Mouse (Mus musculus): ENCODE results near the gene Plcb1. TPM values are rescaled to one million over a fixed set of nuclear protein-coding genes. Genes with fewer than 3 reads are reported as not detected.

Gene Plcb1
- total RNA-seq, 2 experiments from 2014 or later, result 152 to 156 TPM

DNA sequence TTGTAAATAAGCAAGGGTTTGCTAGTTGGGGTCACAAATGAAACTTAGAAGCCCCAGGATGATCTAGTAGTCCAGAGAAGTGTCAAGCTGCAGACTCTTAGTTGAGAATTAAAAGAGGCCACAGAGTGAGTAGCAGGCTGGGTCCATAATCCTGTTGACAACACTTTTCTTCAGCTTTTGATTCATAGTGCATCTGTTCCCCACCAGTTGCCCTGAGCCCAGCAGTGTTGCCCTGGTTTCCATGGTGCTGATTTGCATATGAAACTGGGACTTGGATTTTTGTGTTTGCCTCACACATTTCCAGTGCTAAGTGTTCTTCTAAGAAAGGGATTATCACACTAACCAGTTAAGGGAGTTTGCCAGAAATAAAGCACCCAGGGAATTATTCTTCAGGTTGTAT is 143.6 kb downstream of the Plcb1 start:
- DNase-seq (ENCODE audit: low spot score in 2 of 2), result peak; percentile 44 to 77
- Histone ChIP-seq H3K27ac (peak overlapping the region; percentile 76), H3K4me3 (no peak overlapping the region)
- TF ChIP-seq CTCF (conservative IDR thresholded peaks at IDR 0.05), result no peak

DNA sequence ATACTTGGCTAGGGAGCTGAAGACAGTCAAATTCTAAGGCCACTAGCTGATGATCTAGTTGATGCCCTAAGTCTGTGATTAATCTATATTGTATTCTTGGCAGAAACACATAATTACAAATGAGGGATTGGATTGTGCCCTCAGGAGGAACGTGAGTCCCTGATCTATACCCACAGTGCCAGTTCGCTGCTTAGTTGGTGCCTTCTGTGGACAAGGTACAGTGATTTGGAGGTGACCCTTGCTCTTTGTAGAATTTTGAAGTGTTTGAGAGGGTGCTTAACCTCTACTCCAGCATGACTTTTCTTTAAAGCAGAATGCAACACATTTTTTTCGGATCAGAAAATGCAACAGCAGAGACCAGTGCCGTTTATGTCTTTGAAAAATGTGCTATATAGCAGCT is 145.1 kb downstream of the Plcb1 start:
- no peak overlapping the region for H3K4me3 ChIP-seq
- no peak for DNase-seq (ENCODE audit: low spot score in 2 of 2)
- no peak for TF ChIP-seq CTCF (conservative IDR thresholded peaks at IDR 0.05)
- peak overlapping the region; percentile 76 for H3K27ac ChIP-seq

DNA sequence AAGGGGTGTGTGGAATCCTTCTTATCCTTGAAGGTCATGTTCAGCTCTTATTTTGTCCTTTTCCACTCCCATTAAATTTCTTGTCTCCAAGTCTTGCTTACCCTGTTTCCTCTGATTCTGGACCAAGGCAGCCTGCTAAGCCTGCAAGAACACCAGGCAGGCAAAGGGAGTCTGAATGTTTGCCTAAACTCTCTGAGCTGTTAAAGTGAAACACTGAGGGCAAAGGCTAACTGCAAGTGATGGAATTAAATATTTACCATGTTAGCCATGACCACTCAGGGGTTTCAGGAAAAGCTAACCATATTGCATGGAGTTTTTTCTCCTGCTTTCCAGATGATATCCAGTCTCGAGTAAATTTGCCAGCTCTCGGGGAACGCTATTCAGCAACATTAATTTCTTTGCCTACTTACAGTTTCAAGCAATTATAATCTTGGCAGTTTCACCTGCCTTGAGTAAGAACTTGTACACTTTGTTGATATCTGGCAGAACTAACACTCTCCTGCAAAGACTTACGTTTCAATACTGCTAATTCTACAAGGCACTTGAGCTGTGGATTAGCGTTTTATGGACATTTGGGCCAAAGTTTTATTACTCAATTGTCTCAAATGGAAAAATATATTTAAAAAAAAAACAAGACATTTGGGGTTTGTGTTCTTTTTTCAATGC is 146.0 kb downstream of the Plcb1 start:
- no peak for DNase-seq (ENCODE audit: low spot score in 2 of 2)
- H3K4me3 ChIP-seq, result no peak overlapping the region
- peak overlapping the region; percentile 76; the same call in 1 of the 2 replicates for H3K27ac ChIP-seq
- TF ChIP-seq CTCF (conservative IDR thresholded peaks at IDR 0.05), result no peak

DNA sequence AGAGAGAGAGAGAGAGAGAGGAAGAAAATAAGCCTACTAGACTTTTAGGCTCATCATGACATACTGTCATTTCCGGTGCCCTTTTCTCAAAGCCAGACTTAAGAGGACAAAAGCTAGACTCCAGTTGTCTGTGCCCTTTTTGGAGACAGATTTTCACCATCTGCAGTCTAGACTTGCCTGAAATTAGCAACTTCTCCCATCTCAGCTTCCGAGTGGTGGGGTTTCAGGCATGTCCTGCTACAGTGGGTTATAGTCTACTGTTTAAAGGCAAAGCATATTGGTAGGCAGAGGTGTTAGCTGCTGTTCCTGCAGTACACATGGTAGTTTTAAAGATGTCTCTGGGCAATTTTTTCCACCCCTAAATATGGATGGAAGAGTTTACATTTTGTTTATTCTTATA is 149.6 kb downstream of the Plcb1 start:
- H3K4me3 ChIP-seq, result no peak overlapping the region
- no peak for TF ChIP-seq CTCF (conservative IDR thresholded peaks at IDR 0.05)
- H3K27ac ChIP-seq, result no peak overlapping the region
- DNase-seq (ENCODE audit: low spot score in 2 of 2), result no peak

DNA sequence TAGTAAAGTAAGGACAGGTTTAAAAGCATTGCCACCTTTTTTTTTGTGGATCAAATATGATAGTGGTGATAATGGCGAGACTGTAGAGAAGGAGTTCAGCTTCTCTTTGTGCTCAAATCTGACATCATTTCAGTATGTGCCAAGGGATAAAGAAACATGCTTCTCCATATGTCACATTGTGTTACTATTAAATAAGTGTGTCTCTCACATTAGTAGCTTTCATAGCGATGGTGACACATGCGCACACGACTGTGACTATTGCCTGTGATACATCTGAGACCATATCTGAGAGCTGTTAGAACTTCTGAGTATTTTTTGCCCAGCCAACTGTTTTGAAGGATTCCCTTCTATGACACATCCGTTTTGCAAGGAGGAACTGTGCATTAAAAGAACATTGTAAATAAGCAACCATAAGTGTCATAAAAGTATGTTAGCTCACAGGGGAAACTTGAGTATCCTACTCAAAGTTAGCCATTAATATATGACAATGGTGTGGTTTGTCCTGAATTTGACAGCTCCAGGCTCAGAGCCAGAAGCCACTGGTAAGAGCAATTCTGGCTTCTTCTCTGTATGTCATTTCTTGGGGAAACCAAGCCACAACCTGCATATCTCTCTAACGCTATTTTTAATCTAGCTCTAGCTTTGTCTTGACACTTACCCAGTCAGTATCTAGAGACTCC is 150.2 kb downstream of the Plcb1 start:
- H3K4me3 ChIP-seq, result no peak overlapping the region
- 0 out of 2 replicates have a peak overlapping the region, but pooled peaks have one; percentile 3 for H3K27ac ChIP-seq
- no peak for TF ChIP-seq CTCF (conservative IDR thresholded peaks at IDR 0.05)
- no peak for DNase-seq (ENCODE audit: low spot score in 2 of 2)

DNA sequence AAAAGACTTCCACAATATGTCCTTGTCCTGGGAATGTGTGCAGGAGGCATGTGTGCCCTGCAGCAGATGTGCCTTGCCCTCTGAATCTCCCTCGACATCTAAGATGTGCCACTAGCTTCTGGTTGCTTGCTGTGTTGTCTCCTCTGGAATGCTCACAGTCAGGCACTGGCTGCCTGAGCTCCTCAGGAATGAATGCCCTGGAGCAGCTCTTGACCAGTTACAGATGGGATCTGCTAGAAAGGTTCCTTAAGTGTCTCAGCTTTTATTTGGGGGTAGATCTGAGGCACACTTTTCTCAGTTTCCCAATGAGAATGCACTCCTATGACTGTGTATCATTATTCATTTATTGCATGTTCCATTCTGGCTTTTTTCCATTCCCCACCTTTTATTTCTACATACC is 151.8 kb downstream of the Plcb1 start:
- no peak for DNase-seq (ENCODE audit: low spot score in 2 of 2)
- Histone ChIP-seq H3K27ac (no peak overlapping the region), H3K4me3 (no peak overlapping the region)
- TF ChIP-seq CTCF (conservative IDR thresholded peaks at IDR 0.05), result no peak

DNA sequence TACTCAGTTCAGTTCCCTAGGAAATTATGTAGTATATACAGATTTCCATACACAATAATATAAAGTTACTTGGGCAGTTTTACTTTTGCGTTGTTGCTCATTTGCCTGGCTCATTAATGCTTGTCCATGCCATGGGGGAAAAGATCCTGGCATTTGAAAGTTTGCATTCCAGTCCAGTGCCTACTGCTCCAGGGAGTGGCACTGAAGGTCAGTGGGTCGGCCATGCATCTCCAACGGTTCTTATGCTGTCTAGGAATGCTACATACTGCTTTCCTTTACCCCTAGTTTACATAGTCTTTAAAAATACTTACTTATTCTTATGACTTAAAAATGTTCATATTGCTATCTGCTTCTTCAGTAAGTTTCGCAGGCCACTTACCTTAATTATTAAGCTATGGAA is 156.2 kb downstream of the Plcb1 start:
- Histone ChIP-seq H3K4me3 (no peak overlapping the region), H3K27ac (no peak overlapping the region)
- no peak for TF ChIP-seq CTCF (conservative IDR thresholded peaks at IDR 0.05)
- no peak for DNase-seq (ENCODE audit: low spot score in 2 of 2)

DNA sequence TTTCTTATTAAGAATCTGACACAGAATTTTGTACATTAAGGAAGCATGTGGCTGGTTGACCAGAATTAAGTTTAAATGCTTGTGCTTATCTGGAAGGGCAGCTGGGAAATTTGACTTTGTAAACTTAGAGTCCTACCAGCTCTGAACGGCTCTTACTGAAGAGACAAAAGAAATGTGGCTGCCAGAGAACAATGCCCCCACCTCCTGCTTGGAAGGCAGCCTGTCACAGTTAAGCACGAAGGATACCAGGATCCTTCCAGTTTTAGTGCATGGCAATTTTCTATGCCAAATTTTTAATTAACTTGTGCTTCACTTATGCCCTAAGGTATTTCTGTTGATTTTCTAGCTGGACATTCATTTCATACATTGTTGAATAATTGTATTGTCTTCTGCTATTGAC is 157.1 kb downstream of the Plcb1 start:
- Histone ChIP-seq H3K4me3 (no peak overlapping the region), H3K27ac (no peak overlapping the region)
- no peak for DNase-seq (ENCODE audit: low spot score in 2 of 2)
- TF ChIP-seq CTCF (conservative IDR thresholded peaks at IDR 0.05), result no peak

DNA sequence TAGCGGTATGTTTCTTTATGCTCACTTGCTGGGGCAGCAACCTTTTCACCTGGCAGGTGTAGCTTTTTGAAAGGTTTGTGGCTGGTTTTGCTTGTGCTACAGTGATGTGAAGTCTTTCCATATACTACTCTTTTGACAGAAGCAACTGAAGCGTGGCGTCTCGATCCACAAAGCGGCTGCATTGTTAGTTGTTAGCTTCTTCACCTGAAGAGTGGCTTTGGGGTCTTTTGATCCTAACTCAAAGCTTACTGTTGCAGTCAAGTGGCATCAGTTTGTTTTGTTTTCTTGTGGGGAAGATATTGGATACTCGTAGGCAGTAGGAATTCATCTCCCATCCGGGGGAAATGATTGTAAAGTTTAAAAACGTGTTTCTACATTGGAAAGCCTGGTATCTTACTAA is 160.5 kb downstream of the Plcb1 start:
- no peak overlapping the region for H3K4me3 ChIP-seq
- no peak overlapping the region for H3K27ac ChIP-seq
- no peak for DNase-seq (ENCODE audit: low spot score in 2 of 2)
- no peak for TF ChIP-seq CTCF (conservative IDR thresholded peaks at IDR 0.05)

DNA sequence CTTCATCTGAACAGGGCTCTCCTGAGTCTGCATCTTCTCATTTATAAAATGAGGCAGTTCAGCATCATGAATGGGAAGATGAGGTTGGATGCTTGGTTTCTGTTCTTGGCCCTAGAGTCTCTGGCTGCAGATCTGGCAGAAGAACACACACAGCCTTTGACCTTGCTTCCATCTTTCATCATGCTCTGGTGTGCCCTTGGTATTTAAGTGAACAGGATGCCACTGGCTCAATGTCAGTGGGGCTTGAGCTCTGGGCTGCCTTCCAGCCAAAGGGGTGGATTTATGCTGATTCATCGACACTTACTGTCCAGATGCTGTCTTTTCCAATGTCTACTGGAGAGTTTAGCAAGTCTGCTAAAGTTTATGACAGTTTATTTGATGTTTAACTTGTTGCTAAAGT is 161.0 kb downstream of the Plcb1 start:
- Histone ChIP-seq H3K27ac (no peak overlapping the region), H3K4me3 (no peak overlapping the region)
- TF ChIP-seq CTCF (conservative IDR thresholded peaks at IDR 0.05), result no peak
- DNase-seq (ENCODE audit: low spot score in 2 of 2), result no peak

DNA sequence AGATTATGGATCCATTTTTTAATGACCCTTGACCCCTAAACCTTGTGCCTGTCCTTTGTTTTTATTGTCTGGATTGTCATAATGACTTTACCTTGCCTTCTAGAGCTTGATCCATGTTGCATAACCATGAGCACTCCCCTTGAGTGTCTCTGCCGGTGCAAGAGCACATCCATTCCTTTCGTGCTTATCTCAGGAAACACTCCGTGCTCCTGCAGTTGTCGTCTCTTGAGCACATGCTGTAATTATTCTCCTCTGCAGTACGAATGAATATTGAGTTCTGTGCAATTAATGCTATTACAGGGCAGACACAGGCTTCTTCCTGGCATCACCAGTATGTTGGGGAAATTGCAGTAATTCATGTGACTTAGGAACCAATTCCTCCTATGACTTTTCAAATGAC is 166.2 kb downstream of the Plcb1 start:
- TF ChIP-seq CTCF (conservative IDR thresholded peaks at IDR 0.05), result no peak
- DNase-seq (ENCODE audit: low spot score in 2 of 2), result no peak

DNA sequence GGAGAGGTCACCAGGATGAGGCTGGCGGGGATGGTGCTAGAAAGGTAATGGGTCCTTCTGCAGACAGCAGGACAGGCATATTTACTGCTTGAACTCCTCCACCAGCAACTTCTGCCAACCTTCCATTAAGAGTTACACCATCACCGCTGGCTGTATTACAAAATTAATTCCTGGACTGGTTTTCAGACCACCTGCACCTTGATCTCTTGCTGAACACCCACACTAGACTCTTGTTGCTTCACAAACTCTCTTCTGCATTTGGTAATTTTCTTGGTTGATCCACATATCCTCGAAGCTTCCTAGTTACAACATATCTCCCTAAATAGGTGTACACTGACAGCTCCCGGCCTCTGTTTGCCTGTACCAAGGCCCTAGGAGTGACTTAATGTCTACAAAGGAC is 170.6 kb downstream of the Plcb1 start:
- Histone ChIP-seq H3K4me3 (no peak overlapping the region), H3K27ac (no peak overlapping the region)
- no peak for DNase-seq (ENCODE audit: low spot score in 2 of 2)
- no peak for TF ChIP-seq CTCF (conservative IDR thresholded peaks at IDR 0.05)

More for the DNA sequence above, 166.2 kb downstream of the Plcb1 start:
- H3K4me3 ChIP-seq, result no peak overlapping the region
- no peak overlapping the region for H3K27ac ChIP-seq

DNA sequence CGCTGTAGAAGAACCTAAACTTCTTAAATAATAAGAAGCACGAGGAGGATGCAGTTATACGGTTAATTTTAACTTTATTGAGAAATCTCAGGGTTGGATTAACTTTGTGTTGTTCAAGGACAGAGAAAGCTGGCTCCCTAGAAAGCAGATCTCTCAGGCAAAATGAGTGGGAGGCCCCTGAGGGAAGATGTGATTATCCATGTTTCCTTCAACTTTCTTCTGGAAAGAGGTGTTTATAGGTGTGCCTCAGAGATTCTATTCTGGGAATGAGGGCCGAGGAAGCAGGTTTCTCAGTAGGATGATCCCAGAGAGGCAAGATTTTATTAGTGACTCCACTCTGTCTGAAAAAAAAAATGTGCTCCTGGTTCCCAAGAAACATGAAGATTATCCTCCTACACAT is 180.3 kb downstream of the Plcb1 start:
- Histone ChIP-seq H3K27ac (0 out of 2 replicates have a peak overlapping the region, but pooled peaks have one; percentile 0), H3K4me3 (no peak overlapping the region)
- DNase-seq (ENCODE audit: low spot score in 2 of 2), result no peak
- no peak for TF ChIP-seq CTCF (conservative IDR thresholded peaks at IDR 0.05)

DNA sequence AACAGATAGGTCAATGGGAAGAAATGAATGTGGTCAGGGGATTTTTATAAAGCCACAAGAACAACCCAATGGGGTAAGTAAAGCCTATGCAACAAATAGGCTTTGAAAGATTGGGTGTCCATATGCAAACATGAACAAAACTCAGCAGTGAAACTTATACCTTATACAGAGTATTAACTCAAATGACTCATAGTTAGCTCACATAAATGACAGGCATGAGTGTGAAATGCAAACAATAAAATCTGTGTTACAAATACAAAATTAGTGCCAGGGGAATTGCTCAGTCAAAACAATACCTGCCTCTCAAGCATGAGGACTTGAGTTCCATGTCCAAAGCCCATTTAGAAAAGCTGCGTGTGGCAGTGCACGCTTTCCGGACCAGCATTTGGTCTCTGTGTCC is 182.5 kb downstream of the Plcb1 start:
- no peak for DNase-seq (ENCODE audit: low spot score in 2 of 2)
- H3K4me3 ChIP-seq, result no peak overlapping the region
- no peak for TF ChIP-seq CTCF (conservative IDR thresholded peaks at IDR 0.05)
- peak overlapping the region; percentile 6 for H3K27ac ChIP-seq

Measured in layer of hippocampus, adult 2 months (tissue).